Mouse (Mus musculus): Measurements from ENCODE around the gene Adamts14. TPM values are rescaled to one million over a fixed set of nuclear protein-coding genes. Genes with fewer than 3 reads are reported as not detected.

Gene Adamts14
- 0.07 and 0.26 TPM in 2 replicates for polyA plus RNA-seq (2014; fragmentation: Nextera tagmentation; extraction: Ambion mirVana)

- peak within 1 kb of the TSS; percentile 47 for H3K4me3 ChIP-seq (ENCODE audit: low read depth, low read length)
- peak; percentile 67 for ATAC-seq (ENCODE audit: low read depth)
- no peaks in the 10 kb centered on the region for H3K9me3 ChIP-seq (ENCODE audit: control insufficient read depth, low read length)
- H3K4me1 ChIP-seq (ENCODE audit: control insufficient read depth, insufficient read depth, low read length): 0 out of 2 replicates have a peak, but pooled peaks cover 4% of the 10 kb centered on the region
- H3K27ac ChIP-seq (ENCODE audit: low read depth, low read length): no peak within 1 kb of the TSS
- peak within 1 kb of the TSS; percentile 50 for H3K9ac ChIP-seq (replicated peaks; ENCODE audit: low read depth, low read length)
- H3K36me3 ChIP-seq (ENCODE audit: control insufficient read depth, insufficient read depth, low read length): no peaks in the 10 kb centered on the region
- H3K27me3 ChIP-seq (ENCODE audit: control insufficient read depth, insufficient read depth, low read length): peaks cover 11% of the 10 kb centered on the region; the same call in 1 of the 2 replicates
- H3K4me2 ChIP-seq (ENCODE audit: low read depth, low read length): peak within 1 kb of the TSS; percentile 89
- whole genome bisulfite sequencing: 2% methylated on average over 60 of the region's 75 CpGs
Observed at GRCm38 (mm10) chr10:61273081-61273843, at the start of gene Adamts14. Adamts14 (minus strand) TSS chr10:61273438.

GRCm38 (mm10) chr10:61318527-61318926, 45.3 kb upstream of the Adamts14 start:
- no peak overlapping the region for H3K4me3 ChIP-seq (ENCODE audit: low read depth, low read length)
- no peak overlapping the region for H3K27ac ChIP-seq (ENCODE audit: low read depth, low read length)
- H3K27me3 ChIP-seq (ENCODE audit: control insufficient read depth, insufficient read depth, low read length): no peaks in the 10 kb centered on the region
- H3K9ac ChIP-seq (replicated peaks; ENCODE audit: low read depth, low read length): no peak overlapping the region
- H3K4me2 ChIP-seq (ENCODE audit: low read depth, low read length): no peak overlapping the region
- ATAC-seq (ENCODE audit: low read depth): no peak
- no peaks in the 10 kb centered on the region for H3K36me3 ChIP-seq (ENCODE audit: control insufficient read depth, insufficient read depth, low read length)
- H3K9me3 ChIP-seq (ENCODE audit: control insufficient read depth, low read length): no peaks in the 10 kb centered on the region
- 91% methylated on average over 3 of the region's 3 CpGs for WGBS
- no peaks in the 10 kb centered on the region for H3K4me1 ChIP-seq (ENCODE audit: control insufficient read depth, insufficient read depth, low read length)

GRCm38 (mm10) chr10:61315324-61315880, 42.2 kb upstream of the Adamts14 start:
- 22% methylated on average over 9 of the region's 9 CpGs for WGBS
- Histone ChIP-seq H3K9me3 (ENCODE audit: control insufficient read depth, low read length) (no peaks in the 10 kb centered on the region), H3K4me1 (ENCODE audit: control insufficient read depth, insufficient read depth, low read length) (no peaks in the 10 kb centered on the region), H3K9ac (replicated peaks; ENCODE audit: low read depth, low read length) (no peak overlapping the region), H3K27me3 (ENCODE audit: control insufficient read depth, insufficient read depth, low read length) (no peaks in the 10 kb centered on the region), H3K4me3 (ENCODE audit: low read depth, low read length) (no peak overlapping the region), H3K4me2 (ENCODE audit: low read depth, low read length) (no peak overlapping the region), H3K36me3 (ENCODE audit: control insufficient read depth, insufficient read depth, low read length) (no peaks in the 10 kb centered on the region), H3K27ac (ENCODE audit: low read depth, low read length) (no peak overlapping the region)
- no peak for ATAC-seq (ENCODE audit: low read depth)

- WGBS: 81% methylated on average over 7 of the region's 7 CpGs
- no peak overlapping the region for H3K27ac ChIP-seq (ENCODE audit: low read depth, low read length)
- no peak overlapping the region for H3K4me2 ChIP-seq (ENCODE audit: low read depth, low read length)
- no peaks in the 10 kb centered on the region for H3K36me3 ChIP-seq (ENCODE audit: control insufficient read depth, insufficient read depth, low read length)
- H3K9me3 ChIP-seq (ENCODE audit: control insufficient read depth, low read length): no peaks in the 10 kb centered on the region
- ATAC-seq (ENCODE audit: low read depth): no peak
- H3K4me3 ChIP-seq (ENCODE audit: low read depth, low read length): no peak overlapping the region
- no peaks in the 10 kb centered on the region for H3K27me3 ChIP-seq (ENCODE audit: control insufficient read depth, insufficient read depth, low read length)
- no peak overlapping the region for H3K9ac ChIP-seq (replicated peaks; ENCODE audit: low read depth, low read length)
- H3K4me1 ChIP-seq (ENCODE audit: control insufficient read depth, insufficient read depth, low read length): no peaks in the 10 kb centered on the region
Observed at GRCm38 (mm10) chr10:61313750-61314149, 40.5 kb upstream of the Adamts14 start.

- 55% methylated on average over 7 of the region's 7 CpGs for WGBS
- no peaks in the 10 kb centered on the region for H3K9me3 ChIP-seq (ENCODE audit: control insufficient read depth, low read length)
- ATAC-seq (ENCODE audit: low read depth): no peak
Observed at GRCm38 (mm10) chr10:61312754-61313153, 39.5 kb upstream of the Adamts14 start.

GRCm38 (mm10) chr10:61312159-61312558, 38.9 kb upstream of the Adamts14 start:
- H3K9ac ChIP-seq (replicated peaks; ENCODE audit: low read depth, low read length): no peak overlapping the region
- H3K4me3 ChIP-seq (ENCODE audit: low read depth, low read length): no peak overlapping the region
- no peaks in the 10 kb centered on the region for H3K9me3 ChIP-seq (ENCODE audit: control insufficient read depth, low read length)
- no peaks in the 10 kb centered on the region for H3K36me3 ChIP-seq (ENCODE audit: control insufficient read depth, insufficient read depth, low read length)
- no peak overlapping the region for H3K27ac ChIP-seq (ENCODE audit: low read depth, low read length)
- no peak overlapping the region for H3K4me2 ChIP-seq (ENCODE audit: low read depth, low read length)
- WGBS: 92% methylated on average over 6 of the region's 6 CpGs
- H3K27me3 ChIP-seq (ENCODE audit: control insufficient read depth, insufficient read depth, low read length): no peaks in the 10 kb centered on the region
- H3K4me1 ChIP-seq (ENCODE audit: control insufficient read depth, insufficient read depth, low read length): no peaks in the 10 kb centered on the region
- ATAC-seq (ENCODE audit: low read depth): no peak

More at GRCm38 (mm10) chr10:61312754-61313153, 39.5 kb upstream of the Adamts14 start:
- no peaks in the 10 kb centered on the region for H3K36me3 ChIP-seq (ENCODE audit: control insufficient read depth, insufficient read depth, low read length)
- H3K4me1 ChIP-seq (ENCODE audit: control insufficient read depth, insufficient read depth, low read length): no peaks in the 10 kb centered on the region
- no peak overlapping the region for H3K27ac ChIP-seq (ENCODE audit: low read depth, low read length)
- H3K4me3 ChIP-seq (ENCODE audit: low read depth, low read length): no peak overlapping the region
- no peaks in the 10 kb centered on the region for H3K27me3 ChIP-seq (ENCODE audit: control insufficient read depth, insufficient read depth, low read length)
- H3K4me2 ChIP-seq (ENCODE audit: low read depth, low read length): no peak overlapping the region
- no peak overlapping the region for H3K9ac ChIP-seq (replicated peaks; ENCODE audit: low read depth, low read length)

- Histone ChIP-seq H3K4me1 (ENCODE audit: control insufficient read depth, insufficient read depth, low read length) (no peaks in the 10 kb centered on the region), H3K27me3 (ENCODE audit: control insufficient read depth, insufficient read depth, low read length) (no peaks in the 10 kb centered on the region), H3K36me3 (ENCODE audit: control insufficient read depth, insufficient read depth, low read length) (no peaks in the 10 kb centered on the region), H3K4me2 (ENCODE audit: low read depth, low read length) (no peak overlapping the region), H3K4me3 (ENCODE audit: low read depth, low read length) (no peak overlapping the region), H3K9me3 (ENCODE audit: control insufficient read depth, low read length) (no peaks in the 10 kb centered on the region), H3K9ac (replicated peaks; ENCODE audit: low read depth, low read length) (no peak overlapping the region), H3K27ac (ENCODE audit: low read depth, low read length) (no peak overlapping the region)
- no peak for ATAC-seq (ENCODE audit: low read depth)
- WGBS: 66% methylated on average over 12 of the region's 12 CpGs
Observed at GRCm38 (mm10) chr10:61308706-61309320, 35.6 kb upstream of the Adamts14 start.

- no peaks in the 10 kb centered on the region for H3K36me3 ChIP-seq (ENCODE audit: control insufficient read depth, insufficient read depth, low read length)
Observed at GRCm38 (mm10) chr10:61305928-61306590, 32.8 kb upstream of the Adamts14 start.

More at GRCm38 (mm10) chr10:61305928-61306590, 32.8 kb upstream of the Adamts14 start:
- Histone ChIP-seq H3K27ac (ENCODE audit: low read depth, low read length) (no peak overlapping the region), H3K4me3 (ENCODE audit: low read depth, low read length) (no peak overlapping the region), H3K9ac (replicated peaks; ENCODE audit: low read depth, low read length) (no peak overlapping the region), H3K9me3 (ENCODE audit: control insufficient read depth, low read length) (no peaks in the 10 kb centered on the region), H3K4me1 (ENCODE audit: control insufficient read depth, insufficient read depth, low read length) (no peaks in the 10 kb centered on the region), H3K4me2 (ENCODE audit: low read depth, low read length) (no peak overlapping the region), H3K27me3 (ENCODE audit: control insufficient read depth, insufficient read depth, low read length) (no peaks in the 10 kb centered on the region)
- 86% methylated on average over 13 of the region's 13 CpGs for WGBS
- no peak for ATAC-seq (ENCODE audit: low read depth)

Data from neural tube, embryonic 14.5 days (tissue).